Mouse (Mus musculus) limb, embryonic 11.5 days (tissue): Measurements from ENCODE around the gene Olfr784. TPM values are rescaled to one million over a fixed set of nuclear protein-coding genes. Genes with fewer than 3 reads are reported as not detected.

Experiments used
- polyA plus RNA-seq: library from polyadenylated mRNA; unstranded; fragments of >200 nt; fragmentation: Nextera tagmentation; extraction: Ambion mirVana; gene quantifications from 2 replicates; pipeline ENCODE4 v1.2.1, GENCODE M21; 2014

The Olfr784 gene
- polyA plus RNA-seq, 1 experiment from 2014 or later, result 0.04 TPM

Other genes starting within 250 kb of the Olfr784 start
- not detected in 2 replicates for gene Olfr770, start 245.1 kb upstream of the Olfr784 start, polyA plus RNA-seq
- not detected in 2 replicates for gene Olfr771, start 219.3 kb upstream of the Olfr784 start, polyA plus RNA-seq
- not detected in 2 replicates for gene Olfr772, start 206.2 kb upstream of the Olfr784 start, polyA plus RNA-seq
- not detected in 2 replicates for gene Olfr773, start 196.7 kb upstream of the Olfr784 start, polyA plus RNA-seq
- not detected in 2 replicates for gene Olfr774, start 147.9 kb upstream of the Olfr784 start, polyA plus RNA-seq
- not detected in 2 replicates for gene Olfr775, start 135.7 kb upstream of the Olfr784 start, polyA plus RNA-seq
- gene Olfr776, start 125.0 kb upstream of the Olfr784 start, polyA plus RNA-seq, result not detected in 2 replicates
- gene Olfr777, start 112.6 kb upstream of the Olfr784 start, polyA plus RNA-seq, result not detected in 2 replicates
- gene Olfr780, start 66.0 kb upstream of the Olfr784 start, polyA plus RNA-seq, result not detected in 2 replicates
- not detected in 2 replicates for gene Olfr781, start 55.2 kb upstream of the Olfr784 start, polyA plus RNA-seq
- not detected in 2 replicates for gene Olfr782, start 35.2 kb upstream of the Olfr784 start, polyA plus RNA-seq
- not detected in 2 replicates for gene Olfr785, start 21.3 kb downstream of the Olfr784 start, polyA plus RNA-seq
- gene Olfr786, start 43.2 kb downstream of the Olfr784 start, polyA plus RNA-seq, result not detected in 2 replicates
- not detected in 2 replicates for gene Olfr787, start 77.8 kb downstream of the Olfr784 start, polyA plus RNA-seq
- not detected in 2 replicates for gene Olfr788, start 86.9 kb downstream of the Olfr784 start, polyA plus RNA-seq
- gene Olfr789, start 100.7 kb downstream of the Olfr784 start, polyA plus RNA-seq, result not detected in 2 replicates
- not detected in 2 replicates for gene Olfr790, start 114.4 kb downstream of the Olfr784 start, polyA plus RNA-seq
- gene Olfr791, start 137.7 kb downstream of the Olfr784 start, polyA plus RNA-seq, result not detected in 2 replicates
- not detected in 2 replicates for gene Olfr792, start 155.1 kb downstream of the Olfr784 start, polyA plus RNA-seq
- gene Olfr794, start 183.6 kb downstream of the Olfr784 start, polyA plus RNA-seq, result not detected in 2 replicates
- not detected in 2 replicates for gene Olfr796, start 228.5 kb downstream of the Olfr784 start, polyA plus RNA-seq
- gene Olfr798, start 243.9 kb downstream of the Olfr784 start, polyA plus RNA-seq, result not detected in 2 replicates